In the genomic region with DNA sequence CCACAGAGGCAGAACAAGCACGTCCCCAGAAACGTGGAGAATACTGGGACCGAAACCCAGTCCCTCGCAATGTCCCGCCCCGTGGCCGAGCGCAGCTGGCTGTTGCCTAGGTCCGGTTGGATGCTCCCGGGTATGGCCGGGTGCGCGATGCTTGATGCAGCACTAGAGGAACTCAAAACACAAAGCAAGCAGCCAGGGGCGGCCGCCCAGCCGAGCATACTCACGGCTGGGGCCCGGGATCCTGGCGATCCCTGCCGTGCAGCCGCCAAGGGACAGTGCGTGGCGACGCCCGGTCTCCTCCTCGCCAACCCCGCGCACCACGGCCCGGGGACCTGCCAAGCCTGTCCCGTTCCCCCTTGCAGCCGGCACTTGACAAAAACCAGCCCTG, we compare ENCODE assay signal across 8 mouse cellular contexts. TPM values are rescaled to one million over a fixed set of nuclear protein-coding genes. Genes with fewer than 3 reads are reported as not detected.
DNase-seq lines count a peak whose midpoint lies in the region; ATAC-seq and TF ChIP-seq lines count a peak whose summit lies in the region.

No protein-coding gene starts in this region.

- no peak for TF ChIP-seq EP300 in lung, postnatal 0 days (IDR thresholded peaks at IDR 0.05)

- peak; percentile 73 for ATAC-seq in kidney, embryonic 14.5 days (ENCODE audit: low FRiP score, low TSS enrichment)
- peak; percentile 42 for ATAC-seq in lung, postnatal 0 days
- no peak for ATAC-seq in monocyte, adult 5-6 weeks (replicated peaks; ENCODE audit: insufficient number of reproducible peaks, low FRiP score, low TSS enrichment, poor library complexity, severe bottlenecking)

- peak overlapping the region; percentile 94 for H3K9ac ChIP-seq in kidney, embryonic 14.5 days (ENCODE audit: low read depth, low read length)
- H3K9ac ChIP-seq in lung, postnatal 0 days (replicated peaks; ENCODE audit: low read depth): peak overlapping the region; percentile 32; the same call in 1 of the 2 replicates

- peaks cover 16% of the 10 kb centered on the region for H3K36me3 ChIP-seq in kidney, embryonic 14.5 days (ENCODE audit: control insufficient read depth, insufficient read depth, low read length)
- no peaks in the 10 kb centered on the region for H3K36me3 ChIP-seq in lung, postnatal 0 days (ENCODE audit: insufficient read depth, low read length)

- intact Hi-C loops in gastrocnemius, postnatal 36 days (cut with DNase I): loop anchor here (5.0 to 10.0 kb wide), 3 partner anchors 169 to 496 kb away; a partner anchor contains a TSS

- TF ChIP-seq CTCF in cortical plate, adult 2 months (IDR thresholded peaks at IDR 0.05; ENCODE audit: extremely low read depth, insufficient read depth, low read length): no peak
- TF ChIP-seq CTCF in lung, postnatal 0 days (IDR thresholded peaks at IDR 0.05): no peak

- no peaks in the 10 kb centered on the region for H3K9me3 ChIP-seq in kidney, embryonic 14.5 days (ENCODE audit: control insufficient read depth, low read length)
- no peaks in the 10 kb centered on the region for H3K9me3 ChIP-seq in lung, postnatal 0 days (ENCODE audit: low read length)

- H3K27ac ChIP-seq in cortical plate, adult 2 months (ENCODE audit: insufficient read depth, low read length): no peak overlapping the region
- peak overlapping the region; percentile 100 for H3K27ac ChIP-seq in kidney, embryonic 14.5 days (ENCODE audit: low read depth, low read length)
- peak overlapping the region; percentile 62 for H3K27ac ChIP-seq in lung, postnatal 0 days (ENCODE audit: low read length)

- 0% methylated on average over 31 of the region's 32 CpGs for WGBS in kidney, embryonic 14.5 days
- 2% methylated on average over 25 of the region's 32 CpGs for WGBS in lung, postnatal 0 days

- 0 out of 2 replicates have a peak, but pooled peaks cover 1% of the 10 kb centered on the region for H3K4me1 ChIP-seq in cortical plate, adult 2 months (ENCODE audit: control insufficient read depth, insufficient read depth, low read length)
- H3K4me1 ChIP-seq in kidney, embryonic 14.5 days (ENCODE audit: control insufficient read depth, insufficient read depth, low read length): peaks cover 5% of the 10 kb centered on the region; the same call in 1 of the 2 replicates
- H3K4me1 ChIP-seq in lung, postnatal 0 days (ENCODE audit: insufficient read depth, low read depth, low read length): peaks cover 9% of the 10 kb centered on the region

- DNase-seq in thymus, postnatal 14 days: peak; percentile 73
- no peak for DNase-seq in thymus, postnatal 4 days
- DNase-seq in gastrocnemius, postnatal 36 days: peak; percentile 16 to 39
- DNase-seq in lung, postnatal 0 days (ENCODE audit: low spot score): peak; percentile 55
- DNase-seq in ovary, postnatal 10 days (ENCODE audit: low spot score): peak; percentile 30

- H3K4me3 ChIP-seq in cortical plate, adult 2 months (ENCODE audit: insufficient read depth, low read length): peak overlapping the region; percentile 42
- peak overlapping the region; percentile 93 for H3K4me3 ChIP-seq in kidney, embryonic 14.5 days (ENCODE audit: low read length)
- H3K4me3 ChIP-seq in lung, postnatal 0 days (ENCODE audit: low read depth, low read length): peak overlapping the region; percentile 57

- no peaks in the 10 kb centered on the region for H3K27me3 ChIP-seq in kidney, embryonic 14.5 days (ENCODE audit: control insufficient read depth, insufficient read depth, low read length)
- no peaks in the 10 kb centered on the region for H3K27me3 ChIP-seq in lung, postnatal 0 days (replicated peaks; ENCODE audit: insufficient read depth, low read length)

- TF ChIP-seq POLR2A in cortical plate, adult 2 months (IDR thresholded peaks at IDR 0.05; ENCODE audit: extremely low read depth, insufficient read depth, low read length): no peak

- peak overlapping the region; percentile 73 for H3K4me2 ChIP-seq in kidney, embryonic 14.5 days (replicated peaks; ENCODE audit: low read depth, low read length)
- peak overlapping the region; percentile 97 for H3K4me2 ChIP-seq in lung, postnatal 0 days (replicated peaks; ENCODE audit: low read depth, low read length)

RNA-seq across cellular contexts. Expression of a gene that starts 0.3 kb away (rescaled TPM):
- 7.6 and 13.5 TPM in 2 replicates for polyA plus RNA-seq in cortical plate, adult 2 months (2012; rRNA removed)
- 100 to 1,000 TPM in 1 of 2 experiments, 10 to 100 TPM in 1; 54.5 to 100 TPM for total RNA-seq in gastrocnemius, postnatal 36 days (2021)
- polyA plus RNA-seq in kidney, embryonic 14.5 days (2014; fragmentation: Nextera tagmentation; extraction: Ambion mirVana): 609 and 623 TPM in 2 replicates
- polyA plus RNA-seq in lung, postnatal 0 days (2015; fragmentation: Nextera tagmentation; extraction: Ambion mirVana): 137 and 146 TPM in 2 replicates
- total RNA-seq in monocyte, adult 5-6 weeks (2017): 46.3 to 319 TPM (median 299 TPM) in 3 replicates

RNA-seq across cellular contexts. Expression of a gene that starts 37.6 kb away (rescaled TPM):
- polyA plus RNA-seq in cortical plate, adult 2 months (2012; rRNA removed): 30.9 and 37.4 TPM in 2 replicates
- total RNA-seq in gastrocnemius, postnatal 36 days (2021): 100 to 1,000 TPM in 1 of 2 experiments, 10 to 100 TPM in 1; 90.8 to 102 TPM
- polyA plus RNA-seq in kidney, embryonic 14.5 days (2014; fragmentation: Nextera tagmentation; extraction: Ambion mirVana): 73.1 and 80.8 TPM in 2 replicates
- polyA plus RNA-seq in lung, postnatal 0 days (2015; fragmentation: Nextera tagmentation; extraction: Ambion mirVana): 34.2 and 36.8 TPM in 2 replicates
- 40.7 to 52.8 TPM (median 51.9 TPM) in 3 replicates for total RNA-seq in monocyte, adult 5-6 weeks (2017)

RNA-seq across cellular contexts. Expression of a gene that starts 54.5 kb away (rescaled TPM):
- polyA plus RNA-seq in cortical plate, adult 2 months (2012; rRNA removed): 24.8 and 26.6 TPM in 2 replicates
- total RNA-seq in gastrocnemius, postnatal 36 days (2021): 1 to 10 TPM; 5.4 to 9.2 TPM
- 10.1 and 11.9 TPM in 2 replicates for polyA plus RNA-seq in kidney, embryonic 14.5 days (2014; fragmentation: Nextera tagmentation; extraction: Ambion mirVana)
- polyA plus RNA-seq in lung, postnatal 0 days (2015; fragmentation: Nextera tagmentation; extraction: Ambion mirVana): 9.1 and 21.1 TPM in 2 replicates
- 2.1 to 13.0 TPM (median 8.4 TPM) in 3 replicates for total RNA-seq in monocyte, adult 5-6 weeks (2017)

Comparison
In these comparisons a context has a peak if more than half of its experiments do, and no peak if none do; other contexts are left out.
1. H3K4me3 ChIP-seq: peak in every context shown above with its lines; median percentile 93 in kidney, embryonic 14.5 days; 57 in lung, postnatal 0 days; 42 in cortical plate, adult 2 months.